Mouse (Mus musculus) stomach, postnatal 0 days (tissue): Measurements from ENCODE around the gene Zfp605. TPM values are rescaled to one million over a fixed set of nuclear protein-coding genes. Genes with fewer than 3 reads are reported as not detected.

Experiments
- ATAC-seq: fragments of 200-750 bp; cut with Nextera tagmentation; 2 replicates; pipeline ENCODE4 v1.8.0; 2017; ENCODE audit not compliant: low FRiP score, low TSS enrichment
- DNase-seq: peaks from one replicate; pipeline ENCODE4 v3.0.0-alpha.2; 2016; ENCODE audit warnings: low spot score
- H3K27ac ChIP-seq: fragments of 300-500 bp; sonication (generic); replicated peaks from 2 replicates; pipeline ENCODE4 v1.5.1; 2014; ENCODE audit warnings: mild to moderate bottlenecking, control low read depth
- H3K27me3 ChIP-seq: fragments of 300-500 bp; sonication (generic); 2 replicates; pipeline ENCODE4 v1.6.1; 2014; ENCODE audit warnings: low read length; ENCODE audit not compliant: control insufficient read depth, insufficient read depth
- H3K36me3 ChIP-seq: fragments of 300-500 bp; sonication (generic); 2 replicates; pipeline ENCODE4 v1.6.1; 2014; ENCODE audit warnings: low read length, mixed read lengths; ENCODE audit not compliant: control insufficient read depth, insufficient read depth
- H3K4me1 ChIP-seq: fragments of 300-500 bp; sonication (generic); replicated peaks from 2 replicates; pipeline ENCODE4 v1.6.1; 2014; ENCODE audit warnings: antibody characterized with exemption; ENCODE audit not compliant: control insufficient read depth, insufficient read depth
- H3K4me2 ChIP-seq: fragments of 300-500 bp; sonication (generic); replicated peaks from 2 replicates; pipeline ENCODE4 v1.6.1; 2014; ENCODE audit warnings: low read depth, mild to moderate bottlenecking, control low read depth, moderate library complexity
- H3K4me3 ChIP-seq: fragments of 300-500 bp; sonication (generic); 2 replicates; pipeline ENCODE4 v1.5.1; 2014; ENCODE audit warnings: low read depth, low read length, control low read depth
- H3K9ac ChIP-seq: fragments of 300-500 bp; sonication (generic); 2 replicates; pipeline ENCODE4 v1.6.1; 2014; ENCODE audit warnings: mild to moderate bottlenecking, low read length, control low read depth, mixed read lengths
- H3K9me3 ChIP-seq: fragments of 300-500 bp; sonication (generic); 2 replicates; pipeline ENCODE4 v1.6.1; 2016; ENCODE audit warnings: low read length; ENCODE audit not compliant: control insufficient read depth
- CTCF ChIP-seq: IDR thresholded peaks from 2 replicates; pipeline ENCODE4 v1.5.1; 2016; ENCODE audit warnings: antibody characterized with exemption, low read depth, mild to moderate bottlenecking, moderate library complexity
- EP300 ChIP-seq: optimal IDR thresholded peaks from 2 replicates; pipeline ENCODE3; 2016; ENCODE audit warnings: antibody characterized with exemption
- WGBS: fragments of 180-500 bp; shearing (Covaris S2); extraction: QIAGEN DNeasy Blood & Tissue Kit; methylation state at CpG from one replicate; pipeline ENCODE4 v1.1.7; 2014; 5-methylcytosine and 5-hydroxymethylcytosine counted together
- polyA plus RNA-seq: library from polyadenylated mRNA; unstranded; fragments of >200 nt; fragmentation: Nextera tagmentation; extraction: Ambion mirVana; gene quantifications from 2 replicates; pipeline ENCODE4 v1.2.1, GENCODE M21; 2015

Gene Zfp605
- polyA plus RNA-seq, 1 experiment from 2014 or later = 2.0 TPM

- 16% methylated on average over 33 of the region's 34 CpGs for WGBS
- Histone ChIP-seq H3K4me1 (peaks cover 7% of the 10 kb centered on the region), H3K36me3 (peaks cover 30% of the 10 kb centered on the region), H3K4me3 (peak overlapping the region; percentile 27), H3K27ac (no peak overlapping the region), H3K4me2 (peak overlapping the region; percentile 59), H3K9ac (no peak overlapping the region; the same call in 1 of the 2 replicates), H3K27me3 (no peaks in the 10 kb centered on the region), H3K9me3 (0 out of 2 replicates have a peak, but pooled peaks cover 4% of the 10 kb centered on the region)
- TF ChIP-seq CTCF = no peak
- no peak for TF ChIP-seq EP300
- DNase-seq (peak; percentile 51), ATAC-seq (peak; percentile 19; the same call in 1 of the 2 replicates)
Measured at GRCm38 (mm10) chr5:110101716-110102347, 8.1 kb upstream of the Zfp605 start.

GRCm38 (mm10) chr5:110102429-110102828, 7.5 kb upstream of the Zfp605 start:
- Histone ChIP-seq H3K9me3 (0 out of 2 replicates have a peak, but pooled peaks cover 4% of the 10 kb centered on the region), H3K27ac (no peak overlapping the region), H3K36me3 (peaks cover 30% of the 10 kb centered on the region), H3K4me1 (peaks cover 7% of the 10 kb centered on the region), H3K4me2 (no peak overlapping the region; the same call in 1 of the 2 replicates), H3K9ac (no peak overlapping the region), H3K27me3 (no peaks in the 10 kb centered on the region), H3K4me3 (no peak overlapping the region)
- TF ChIP-seq EP300 = no peak
- no peak for TF ChIP-seq CTCF
- 88% methylated on average over 13 of the region's 13 CpGs for WGBS
- DNase-seq (no peak), ATAC-seq (no peak)

GRCm38 (mm10) chr5:110102853-110103625, 6.9 kb upstream of the Zfp605 start:
- H3K4me3 ChIP-seq = no peak overlapping the region
- DNase-seq = no peak
- no peak for TF ChIP-seq EP300
- no peak for TF ChIP-seq CTCF
- H3K9ac ChIP-seq = no peak overlapping the region
- H3K9me3 ChIP-seq = 0 out of 2 replicates have a peak, but pooled peaks cover 4% of the 10 kb centered on the region
- ATAC-seq = no peak
- WGBS = 93% methylated on average over 19 of the region's 19 CpGs
- H3K36me3 ChIP-seq = peaks cover 30% of the 10 kb centered on the region
- no peaks in the 10 kb centered on the region for H3K27me3 ChIP-seq
- H3K4me1 ChIP-seq = peaks cover 7% of the 10 kb centered on the region
- H3K4me2 ChIP-seq = no peak overlapping the region
- no peak overlapping the region for H3K27ac ChIP-seq

- Histone ChIP-seq H3K9me3 (0 out of 2 replicates have a peak, but pooled peaks cover 4% of the 10 kb centered on the region), H3K4me1 (peaks cover 7% of the 10 kb centered on the region), H3K27ac (no peak overlapping the region), H3K4me2 (no peak overlapping the region), H3K4me3 (no peak overlapping the region), H3K36me3 (peaks cover 30% of the 10 kb centered on the region), H3K9ac (no peak overlapping the region), H3K27me3 (no peaks in the 10 kb centered on the region)
- no peak for ATAC-seq
- peak; percentile 13 for DNase-seq
- TF ChIP-seq CTCF (no peak), EP300 (no peak)
- 93% methylated on average over 27 of the region's 27 CpGs for WGBS
Measured at GRCm38 (mm10) chr5:110103901-110104615, 5.8 kb upstream of the Zfp605 start.

- no peak for ATAC-seq
- Histone ChIP-seq H3K27me3 (no peaks in the 10 kb centered on the region), H3K4me1 (peaks cover 7% of the 10 kb centered on the region), H3K27ac (no peak overlapping the region), H3K9ac (no peak overlapping the region), H3K36me3 (peaks cover 30% of the 10 kb centered on the region), H3K9me3 (0 out of 2 replicates have a peak, but pooled peaks cover 4% of the 10 kb centered on the region), H3K4me3 (no peak overlapping the region), H3K4me2 (no peak overlapping the region)
- WGBS = 96% methylated on average over 36 of the region's 36 CpGs
- TF ChIP-seq CTCF (no peak), EP300 (no peak)
- DNase-seq = peak; percentile 14
Measured at GRCm38 (mm10) chr5:110104616-110105380, 5.1 kb upstream of the Zfp605 start.
